Mouse (Mus musculus): ENCODE results near the gene Apobec2. TPM values are rescaled to one million over a fixed set of nuclear protein-coding genes. Genes with fewer than 3 reads are reported as not detected.

Apobec2 gene
- total RNA-seq (2023): under 1 TPM in 1 of 2 experiments, not detected in 1; 0.64 TPM

GRCm38 (mm10) chr17:48432158-48432980, at the start of gene Apobec2:
TSS of gene Apobec2 (minus strand) at chr17:48432930.

DNA sequence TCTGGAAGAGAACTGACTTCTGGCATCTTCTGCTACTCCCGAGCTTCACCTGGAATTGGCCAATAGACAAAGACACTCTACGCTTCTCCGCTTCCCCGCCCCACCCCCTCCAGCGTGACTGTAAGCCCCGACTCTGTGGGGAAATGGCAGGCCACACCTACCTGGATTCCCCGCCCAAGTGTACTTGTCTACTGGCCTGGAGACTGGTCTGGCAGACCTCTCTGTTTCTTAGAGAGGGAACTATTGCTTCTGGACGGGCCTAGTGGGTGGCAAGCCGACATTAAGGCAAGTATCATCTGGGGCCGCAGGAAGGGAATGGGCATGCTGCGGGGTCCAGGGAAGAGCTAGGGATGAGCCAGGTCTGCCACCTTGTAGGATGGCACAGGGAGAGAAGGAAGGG, 22.0 kb upstream of the Apobec2 start, which contains the start of gene Unc5cl:
Gene Unc5cl, plus strand, starts transcription at position 214 of the 400 bp plus-strand sequence.

DNA sequence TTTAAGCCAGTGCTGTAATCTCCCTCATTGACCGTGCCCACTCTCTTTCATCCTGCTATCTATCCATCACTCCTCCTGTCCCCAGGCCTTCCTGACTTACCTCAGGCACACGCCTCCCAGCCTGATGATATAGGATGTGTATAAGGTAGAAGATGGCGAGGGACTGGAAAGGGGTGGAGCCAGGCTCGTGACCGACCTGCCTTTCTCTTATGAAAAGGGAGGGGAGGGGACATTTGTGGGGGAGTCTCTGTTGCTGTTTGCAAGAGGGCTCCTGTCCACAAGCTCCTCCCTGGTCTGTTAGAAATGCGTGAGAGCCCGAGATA, 18.6 kb upstream of the Apobec2 start, which contains the start of gene Tspo2:
Gene Tspo2, minus strand, starts transcription at position 170 of the 323 bp plus-strand sequence.

DNA sequence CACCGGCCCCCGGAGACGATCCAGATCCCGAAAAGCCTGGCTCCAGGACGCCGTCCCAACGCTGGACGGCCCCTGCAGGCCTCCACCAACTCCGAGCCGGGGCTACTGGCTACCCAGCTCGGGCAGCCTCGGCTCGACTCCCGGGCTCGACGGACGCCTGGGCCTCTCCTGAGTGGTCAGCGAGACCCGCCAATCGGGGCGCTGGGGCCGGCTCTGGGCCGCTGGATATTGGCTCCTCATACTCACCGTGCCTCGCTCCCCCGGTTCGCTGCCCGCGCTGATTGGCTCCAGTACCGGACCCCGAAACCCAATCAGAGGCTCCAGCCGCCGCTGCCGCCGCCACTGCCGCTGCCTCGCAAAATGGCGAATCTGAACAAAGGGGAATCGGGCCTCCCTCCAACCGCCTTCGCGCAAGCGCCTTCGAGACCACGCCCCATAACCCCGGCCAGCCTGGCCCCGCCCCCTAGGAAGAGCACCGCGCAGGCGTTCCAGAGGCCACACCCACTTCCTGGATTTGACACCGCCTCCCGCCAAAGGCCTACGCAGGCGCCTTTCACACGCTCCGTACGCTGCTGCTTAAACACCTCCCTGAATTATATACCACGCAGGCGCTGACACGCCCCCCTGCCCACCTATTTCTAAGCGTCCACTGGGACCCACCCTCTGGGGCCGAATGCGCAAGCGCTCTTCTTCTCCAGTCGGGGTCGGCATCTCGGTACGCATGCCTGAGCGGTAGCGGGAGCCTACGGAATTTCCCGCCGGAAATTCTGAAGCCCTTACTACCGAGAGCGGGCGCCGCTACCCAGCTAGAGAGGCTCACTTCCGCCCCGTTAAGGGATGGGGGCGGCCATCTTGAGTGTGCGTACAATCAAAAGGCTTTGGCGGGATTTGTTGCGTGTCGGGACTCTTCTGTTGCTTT, 23.1 kb downstream of the Apobec2 start, which contains the start of the genes Nfya and Oard1:
Gene Nfya, minus strand, starts transcription at position 527 of the 919 bp plus-strand sequence.
Gene Oard1, plus strand, starts transcription at position 635 of the 919 bp plus-strand sequence.

Other genes with a start within 250 kb of the Apobec2 start
- 1 to 10 TPM; 1.6 to 3.7 TPM for gene Trem1, start 200.2 kb downstream of the Apobec2 start, total RNA-seq (2023)
- gene Trem3, start 185.2 kb downstream of the Apobec2 start, total RNA-seq (2023): not detected
- 1 to 10 TPM; 2.0 to 2.4 TPM for gene Treml4, start 168.6 kb downstream of the Apobec2 start, total RNA-seq (2023)
- gene Treml2, start 133.4 kb downstream of the Apobec2 start, total RNA-seq (2023): 100 to 1,000 TPM; 174 to 186 TPM
- gene B430306N03Rik, start 116.8 kb downstream of the Apobec2 start, total RNA-seq (2023): 10 to 100 TPM; 11.2 to 11.3 TPM
- gene Trem2, start 86.5 kb downstream of the Apobec2 start, total RNA-seq (2023): not detected
- not detected for gene Treml1, start 73.0 kb downstream of the Apobec2 start, total RNA-seq (2023)
- gene Nfya, start 23.0 kb downstream of the Apobec2 start, total RNA-seq (2023): 100 to 1,000 TPM; 118 TPM
- 10 to 100 TPM; 50.5 to 59.6 TPM for gene Oard1, start 22.9 kb downstream of the Apobec2 start, total RNA-seq (2023)
- not detected for gene Tspo2, start 18.6 kb upstream of the Apobec2 start, total RNA-seq (2023)
- gene Unc5cl, start 22.0 kb upstream of the Apobec2 start, total RNA-seq (2023): 1 to 10 TPM; 4.8 to 7.3 TPM

All from B cell, adult 67 days (primary cell).